Mouse (Mus musculus): ENCODE data around the gene Gm20605.
A peak's percentile ranks its signal among the peaks of the same experiment; 100 is the strongest.
"Not testable (repeated sequence)": the region's sequence is repeated elsewhere in the genome, so short reads cannot be mapped to it uniquely, and the experiment has no call there.

Gene Gm20605

GRCm38 (mm10) chr5:137613550-137613949 lies 15.4 kb upstream of the Gm20605 start, which contains the start of gene Pcolce:
TSS of gene Pcolce (minus strand) at chr5:137613784.
- DNase-seq: no peak

- DNase-seq: not testable (repeated sequence)
Observed at GRCm38 (mm10) chr5:137614921-137615320, 14.1 kb upstream of the Gm20605 start.

GRCm38 (mm10) chr5:137615347-137615746 lies 13.6 kb upstream of the Gm20605 start:
- no peak for DNase-seq

DNA sequence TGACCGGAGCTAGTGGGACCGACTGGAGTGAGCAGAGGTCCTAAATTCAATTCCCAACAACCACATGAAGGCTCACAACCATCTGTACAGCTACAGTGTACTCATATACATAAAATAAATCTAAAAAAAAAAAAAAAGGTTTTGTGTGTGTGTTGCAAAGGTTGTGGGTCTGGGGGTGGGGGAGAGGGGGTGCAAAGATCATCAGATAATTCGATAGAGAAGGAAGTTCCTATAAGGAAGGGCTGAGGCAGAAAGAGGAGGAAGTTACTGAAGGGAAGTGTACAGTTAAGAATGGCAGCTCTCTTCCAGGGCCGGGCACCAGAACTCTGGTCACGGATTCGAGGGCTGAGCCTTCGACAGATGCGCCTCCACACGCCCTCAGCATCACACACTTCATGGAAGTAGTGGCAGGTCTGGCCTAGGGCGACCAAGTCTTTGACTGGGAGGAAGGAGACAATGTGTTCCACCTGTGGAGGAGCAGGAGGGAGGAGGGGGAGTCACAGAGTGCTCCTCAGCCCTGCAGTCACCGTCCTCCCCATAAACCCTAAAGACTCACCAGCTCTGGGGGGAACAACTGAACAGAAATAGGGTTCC lies 4.9 kb upstream of the Gm20605 start:
- DNase-seq: no peak

GRCm38 (mm10) chr5:137627991-137628390 lies 984 bp upstream of the Gm20605 start:
- DNase-seq: peak; percentile 54

DNA sequence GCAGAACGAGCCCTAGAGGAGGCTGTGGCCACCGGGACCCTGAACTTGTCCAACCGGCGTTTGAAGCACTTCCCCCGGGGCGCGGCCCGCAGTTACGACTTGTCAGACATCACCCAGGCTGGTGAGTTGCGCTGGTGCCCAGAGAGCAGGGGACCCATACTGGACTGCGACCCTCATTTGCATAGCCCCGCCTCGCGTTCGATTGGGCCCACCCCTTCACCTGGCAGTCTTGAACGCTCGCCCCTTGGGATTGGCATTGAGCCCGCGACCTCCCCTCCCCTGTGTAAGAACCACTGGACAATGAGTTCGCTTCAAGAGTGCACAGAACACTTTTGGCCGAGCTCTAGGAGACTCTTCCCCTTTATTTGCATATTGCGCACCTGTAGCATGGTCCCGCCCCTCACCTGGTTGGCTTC lies 339 bp downstream of the Gm20605 start:
- DNase-seq: peak; percentile 89

- peak; percentile 82 for DNase-seq
Observed at GRCm38 (mm10) chr5:137629906-137630545, 1.1 kb downstream of the Gm20605 start.

- peak; percentile 83 for DNase-seq
Observed at GRCm38 (mm10) chr5:137630602-137631001, 1.6 kb downstream of the Gm20605 start.

DNA sequence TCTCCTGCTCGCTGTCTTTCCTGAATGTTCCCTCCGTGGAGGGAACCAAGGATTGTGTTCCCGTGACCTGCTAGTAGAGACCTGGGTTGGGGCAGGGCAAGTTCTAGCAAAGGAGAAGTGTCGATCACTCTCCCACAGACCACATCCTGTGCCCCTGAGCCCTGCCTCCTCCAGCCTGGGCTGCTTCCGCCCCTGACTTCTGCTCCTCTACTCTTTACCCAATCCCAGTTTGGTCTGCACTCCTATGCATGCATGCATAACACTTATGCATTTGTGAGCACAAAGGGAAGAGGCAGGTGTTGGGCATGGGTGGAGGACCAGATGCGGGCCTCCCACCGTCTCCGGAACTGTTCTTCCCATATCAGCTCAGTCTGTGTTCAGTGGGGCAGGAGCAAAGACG lies 2.2 kb downstream of the Gm20605 start:
- DNase-seq: peak; percentile 43

- no peak for DNase-seq
Observed at GRCm38 (mm10) chr5:137631591-137631990, 2.6 kb downstream of the Gm20605 start.

DNA sequence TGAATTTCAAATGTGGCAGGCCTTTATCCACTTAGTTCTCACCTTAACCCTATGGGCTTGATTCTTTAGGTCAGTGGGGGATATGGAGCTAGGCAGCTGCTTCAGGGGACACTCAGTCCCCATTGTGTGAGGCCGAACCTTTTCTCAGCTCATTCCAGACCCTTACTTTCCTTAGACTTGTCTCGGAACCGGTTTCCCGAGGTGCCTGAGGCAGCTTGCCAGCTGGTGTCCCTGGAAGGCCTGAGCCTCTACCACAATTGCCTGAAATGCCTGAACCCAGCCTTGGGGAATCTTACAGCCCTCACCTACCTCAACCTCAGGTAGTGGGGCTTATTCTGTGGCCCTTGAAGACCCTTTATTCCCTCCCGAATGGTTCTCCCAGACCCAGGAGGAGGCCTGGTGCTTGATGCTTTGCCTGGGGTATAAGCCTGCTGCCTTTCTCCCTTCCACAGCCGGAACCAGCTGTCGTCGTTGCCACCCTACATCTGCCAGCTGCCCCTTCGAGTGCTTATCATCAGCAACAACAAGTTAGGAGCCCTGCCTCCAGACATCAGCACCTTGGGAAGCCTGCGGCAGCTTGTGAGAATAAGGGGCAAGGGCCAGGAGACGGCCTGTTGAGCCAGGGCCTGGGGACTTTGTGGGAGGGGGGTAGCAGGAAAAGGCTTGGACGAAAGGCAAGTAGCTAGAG lies 4.6 kb downstream of the Gm20605 start:
- DNase-seq: no peak

GRCm38 (mm10) chr5:137639472-137639871 lies 10.5 kb downstream of the Gm20605 start:
- DNase-seq: no peak

DNA sequence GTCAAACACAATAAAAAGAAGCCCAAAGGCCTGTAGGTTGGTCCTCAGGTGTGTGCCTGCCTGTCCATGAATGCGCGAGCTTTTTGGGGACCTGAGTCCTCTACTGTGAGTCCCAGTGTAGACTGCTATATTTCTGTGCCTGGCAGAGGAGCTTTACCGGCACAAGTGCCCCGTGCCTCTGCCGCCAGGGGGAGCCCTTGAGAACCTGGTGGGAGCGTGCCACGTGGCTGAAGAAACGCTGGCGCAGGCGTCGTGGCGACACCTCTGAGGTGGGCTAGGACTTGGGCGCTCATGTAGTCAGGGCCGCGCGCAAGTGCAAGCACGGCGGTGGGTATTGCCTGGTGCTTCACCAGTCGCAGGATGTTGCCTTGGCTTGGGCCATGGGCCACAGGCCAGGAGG lies 12.1 kb downstream of the Gm20605 start, which contains the start of gene Sap25:
Gene Sap25, plus strand, starts transcription at position 281 of the 400 bp plus-strand sequence.
- no peak for DNase-seq

GRCm38 (mm10) chr5:137642886-137643285 lies 13.9 kb downstream of the Gm20605 start:
- DNase-seq: no peak

GRCm38 (mm10) chr5:137644484-137644883 lies 15.5 kb downstream of the Gm20605 start:
- DNase-seq: no peak

- peak; percentile 40 for DNase-seq
Observed at GRCm38 (mm10) chr5:137645091-137645651, 16.2 kb downstream of the Gm20605 start.

GRCm38 (mm10) chr5:137645652-137646091 lies 16.7 kb downstream of the Gm20605 start, which contains the start of gene Irs3:
TSS of gene Irs3 (minus strand) at chr5:137645714.
- DNase-seq: peak; percentile 44

DNA sequence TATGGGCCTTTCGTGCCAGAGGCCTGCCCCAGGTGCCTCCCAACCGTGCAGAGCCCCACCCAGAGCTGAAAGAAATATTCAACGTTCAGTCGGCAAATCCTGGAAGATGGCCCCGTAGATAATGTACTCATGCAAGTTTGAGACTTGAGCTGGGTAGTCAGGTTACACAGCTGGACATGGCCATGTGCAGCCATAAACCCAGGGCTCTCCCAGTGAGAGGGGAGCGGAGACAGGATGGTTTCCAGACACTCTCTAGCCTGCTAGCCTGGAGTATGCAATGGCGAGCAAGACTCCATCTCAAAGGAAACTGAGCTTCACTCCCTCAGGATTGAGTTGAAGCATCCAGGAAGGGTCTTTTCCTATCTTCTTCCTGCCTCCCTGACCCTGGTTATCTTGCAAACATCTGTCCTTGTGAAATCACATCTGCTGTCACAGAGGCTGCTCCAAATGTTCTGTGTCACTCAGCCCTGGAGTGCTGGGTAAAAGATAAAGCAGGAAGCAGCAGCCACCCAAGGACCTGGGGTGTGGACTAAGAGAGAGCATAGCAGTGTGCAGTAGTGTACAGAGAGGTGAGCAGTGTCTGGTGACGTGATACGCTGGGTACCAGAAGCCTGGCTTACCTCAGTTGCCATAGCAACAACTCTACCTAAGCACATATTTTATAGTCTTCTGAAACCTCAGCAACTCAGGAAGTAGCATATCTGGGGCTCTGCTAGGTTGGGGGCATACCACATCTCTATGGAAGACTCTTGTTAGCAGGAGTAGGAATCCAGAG lies 19.0 kb downstream of the Gm20605 start:
- DNase-seq: no peak

- DNase-seq: no peak
Observed at GRCm38 (mm10) chr5:137649251-137649650, 20.3 kb downstream of the Gm20605 start.

DNA sequence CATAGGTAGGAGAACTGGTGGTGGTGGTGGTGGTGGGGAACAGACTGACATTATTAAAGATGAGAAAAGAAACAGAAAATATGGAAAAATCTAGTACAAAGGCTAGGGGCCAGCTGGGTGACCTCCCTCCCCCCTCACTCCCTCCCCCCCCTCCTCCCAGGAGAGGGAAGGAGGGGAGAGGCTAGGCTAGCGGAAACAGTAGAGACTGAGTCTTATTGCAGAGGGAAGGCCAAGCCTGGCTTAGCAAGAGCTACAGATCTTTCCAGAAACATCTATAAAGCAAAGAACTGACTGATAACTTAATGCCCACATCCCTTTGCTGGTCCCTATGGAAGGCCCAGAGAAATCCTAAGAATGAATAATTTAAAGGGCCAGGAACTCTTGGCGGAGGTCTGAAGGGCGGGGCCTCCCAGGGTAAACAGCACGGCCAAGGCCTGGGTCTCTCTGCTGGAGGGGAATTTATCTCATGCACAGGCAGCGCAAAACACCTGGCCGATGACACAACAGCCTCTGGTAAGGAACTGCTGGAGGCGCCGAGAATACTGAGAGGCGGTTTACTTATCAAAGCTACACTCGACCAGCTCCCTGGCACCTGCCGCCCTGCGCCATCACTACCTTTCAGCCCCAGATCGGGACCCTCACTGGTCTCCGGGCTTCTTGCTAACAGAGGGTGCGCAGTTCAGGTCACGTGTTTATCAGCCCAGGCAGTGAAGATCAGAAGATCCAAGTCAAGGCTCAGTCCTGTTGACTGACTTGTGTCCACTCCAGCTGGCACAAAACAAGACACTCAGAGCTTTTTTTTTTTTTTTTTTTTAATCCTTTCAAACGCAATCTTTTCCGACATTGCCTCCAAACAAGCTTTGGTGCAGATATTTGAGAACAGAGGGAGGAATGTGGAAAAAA lies 20.9 kb downstream of the Gm20605 start:
- DNase-seq: no peak

GRCm38 (mm10) chr5:137652474-137652873 lies 23.5 kb downstream of the Gm20605 start:
- peak; percentile 84 for DNase-seq

GRCm38 (mm10) chr5:137653366-137653765 lies 24.4 kb downstream of the Gm20605 start:
- no peak for DNase-seq
